Mouse (Mus musculus): ENCODE measurements around the gene Abat. TPM values are rescaled to one million over a fixed set of nuclear protein-coding genes. Genes with fewer than 3 reads are reported as not detected.

Gene Abat
- polyA plus RNA-seq, 1 experiment from 2014 or later = 22.8 TPM

GRCm38 (mm10) chr16:8573751-8574150 lies 60.5 kb downstream of the Abat start:
- no peak overlapping the region for H3K9ac ChIP-seq
- 31% methylated on average over 3 of the region's 3 CpGs for WGBS
- no peak overlapping the region for H3K27ac ChIP-seq (replicated peaks)
- no peak overlapping the region for H3K4me3 ChIP-seq (replicated peaks)
- H3K4me2 ChIP-seq (replicated peaks) = no peak overlapping the region
- no peak for ATAC-seq (ENCODE audit: insufficient number of reproducible peaks, low FRiP score, low TSS enrichment, low read depth)
- no peaks in the 10 kb centered on the region for H3K4me1 ChIP-seq
- peaks cover 5% of the 10 kb centered on the region; the same call in 1 of the 2 replicates for H3K36me3 ChIP-seq
- H3K27me3 ChIP-seq = no peaks in the 10 kb centered on the region
- H3K9me3 ChIP-seq (replicated peaks) = no peaks in the 10 kb centered on the region

- Histone ChIP-seq H3K27ac (replicated peaks) (no peak overlapping the region), H3K36me3 (peaks cover 5% of the 10 kb centered on the region; the same call in 1 of the 2 replicates), H3K9me3 (replicated peaks) (no peaks in the 10 kb centered on the region), H3K9ac (no peak overlapping the region), H3K27me3 (no peaks in the 10 kb centered on the region), H3K4me3 (replicated peaks) (no peak overlapping the region), H3K4me1 (no peaks in the 10 kb centered on the region), H3K4me2 (replicated peaks) (no peak overlapping the region)
- WGBS = 89% methylated on average over 11 of the region's 11 CpGs
- no peak for ATAC-seq (ENCODE audit: insufficient number of reproducible peaks, low FRiP score, low TSS enrichment, low read depth)
Measured at GRCm38 (mm10) chr16:8574316-8574715, 61.1 kb downstream of the Abat start.

- no peaks in the 10 kb centered on the region for H3K9me3 ChIP-seq (replicated peaks)
- no peaks in the 10 kb centered on the region for H3K27me3 ChIP-seq
- WGBS = 75% methylated on average over 3 of the region's 3 CpGs
- H3K4me3 ChIP-seq (replicated peaks) = no peak overlapping the region
- H3K4me2 ChIP-seq (replicated peaks) = no peak overlapping the region
- no peak overlapping the region for H3K27ac ChIP-seq (replicated peaks)
- no peak overlapping the region for H3K9ac ChIP-seq
- no peaks in the 10 kb centered on the region for H3K4me1 ChIP-seq
- H3K36me3 ChIP-seq = peaks cover 5% of the 10 kb centered on the region; the same call in 1 of the 2 replicates
- ATAC-seq (ENCODE audit: insufficient number of reproducible peaks, low FRiP score, low TSS enrichment, low read depth) = no peak
Measured at GRCm38 (mm10) chr16:8576111-8576510, 62.9 kb downstream of the Abat start.

GRCm38 (mm10) chr16:8576901-8577300 lies 63.7 kb downstream of the Abat start:
- Histone ChIP-seq H3K27me3 (no peaks in the 10 kb centered on the region), H3K4me1 (no peaks in the 10 kb centered on the region), H3K27ac (replicated peaks) (no peak overlapping the region), H3K36me3 (peaks cover 5% of the 10 kb centered on the region; the same call in 1 of the 2 replicates), H3K9me3 (replicated peaks) (no peaks in the 10 kb centered on the region), H3K4me3 (replicated peaks) (no peak overlapping the region), H3K4me2 (replicated peaks) (no peak overlapping the region), H3K9ac (no peak overlapping the region)
- ATAC-seq (ENCODE audit: insufficient number of reproducible peaks, low FRiP score, low TSS enrichment, low read depth) = no peak
- 74% methylated on average over 3 of the region's 3 CpGs for WGBS

- no peaks in the 10 kb centered on the region for H3K4me1 ChIP-seq
- no peak overlapping the region for H3K4me3 ChIP-seq (replicated peaks)
- no peaks in the 10 kb centered on the region for H3K9me3 ChIP-seq (replicated peaks)
- no peak overlapping the region for H3K4me2 ChIP-seq (replicated peaks)
- no peak overlapping the region for H3K27ac ChIP-seq (replicated peaks)
- 51% methylated on average over 4 of the region's 4 CpGs for WGBS
- no peak overlapping the region for H3K9ac ChIP-seq
- ATAC-seq (ENCODE audit: insufficient number of reproducible peaks, low FRiP score, low TSS enrichment, low read depth) = no peak
- H3K36me3 ChIP-seq = peaks cover 14% of the 10 kb centered on the region
- no peaks in the 10 kb centered on the region for H3K27me3 ChIP-seq
Measured at GRCm38 (mm10) chr16:8578326-8578725, 65.1 kb downstream of the Abat start.

GRCm38 (mm10) chr16:8579546-8579945 lies 66.3 kb downstream of the Abat start:
- Histone ChIP-seq H3K27ac (replicated peaks) (no peak overlapping the region), H3K9ac (no peak overlapping the region), H3K27me3 (no peaks in the 10 kb centered on the region), H3K36me3 (peaks cover 9% of the 10 kb centered on the region), H3K4me2 (replicated peaks) (no peak overlapping the region), H3K4me3 (replicated peaks) (no peak overlapping the region), H3K9me3 (replicated peaks) (no peaks in the 10 kb centered on the region), H3K4me1 (no peaks in the 10 kb centered on the region)
- 80% methylated on average over 5 of the region's 5 CpGs for WGBS
- no peak for ATAC-seq (ENCODE audit: insufficient number of reproducible peaks, low FRiP score, low TSS enrichment, low read depth)

GRCm38 (mm10) chr16:8581661-8582239 lies 68.5 kb downstream of the Abat start:
- no peaks in the 10 kb centered on the region for H3K27me3 ChIP-seq
- no peak overlapping the region for H3K27ac ChIP-seq (replicated peaks)
- 92% methylated on average over 6 of the region's 6 CpGs for WGBS
- no peak overlapping the region for H3K4me3 ChIP-seq (replicated peaks)
- H3K4me2 ChIP-seq (replicated peaks) = no peak overlapping the region
- ATAC-seq (ENCODE audit: insufficient number of reproducible peaks, low FRiP score, low TSS enrichment, low read depth) = no peak
- H3K9ac ChIP-seq = no peak overlapping the region
- H3K4me1 ChIP-seq = no peaks in the 10 kb centered on the region
- H3K36me3 ChIP-seq = peaks cover 9% of the 10 kb centered on the region
- no peaks in the 10 kb centered on the region for H3K9me3 ChIP-seq (replicated peaks)

- no peaks in the 10 kb centered on the region for H3K4me1 ChIP-seq
- no peaks in the 10 kb centered on the region for H3K27me3 ChIP-seq
- H3K27ac ChIP-seq (replicated peaks) = no peak overlapping the region
- no peak for ATAC-seq (ENCODE audit: insufficient number of reproducible peaks, low FRiP score, low TSS enrichment, low read depth)
- no peaks in the 10 kb centered on the region for H3K9me3 ChIP-seq (replicated peaks)
- H3K4me2 ChIP-seq (replicated peaks) = no peak overlapping the region
- H3K36me3 ChIP-seq = peaks cover 9% of the 10 kb centered on the region
- WGBS = 94% methylated on average over 5 of the region's 5 CpGs
- H3K9ac ChIP-seq = no peak overlapping the region
- no peak overlapping the region for H3K4me3 ChIP-seq (replicated peaks)
Measured at GRCm38 (mm10) chr16:8582579-8583295, 69.5 kb downstream of the Abat start.

GRCm38 (mm10) chr16:8584248-8584647 lies 71.0 kb downstream of the Abat start:
- Histone ChIP-seq H3K27ac (replicated peaks) (no peak overlapping the region), H3K4me2 (replicated peaks) (no peak overlapping the region), H3K4me3 (replicated peaks) (no peak overlapping the region), H3K9me3 (replicated peaks) (no peaks in the 10 kb centered on the region), H3K4me1 (no peaks in the 10 kb centered on the region), H3K27me3 (no peaks in the 10 kb centered on the region), H3K9ac (no peak overlapping the region), H3K36me3 (peaks cover 9% of the 10 kb centered on the region)
- ATAC-seq (ENCODE audit: insufficient number of reproducible peaks, low FRiP score, low TSS enrichment, low read depth) = no peak
- 82% methylated on average over 1 of the region's 1 CpGs for WGBS

- Histone ChIP-seq H3K4me1 (no peaks in the 10 kb centered on the region), H3K4me2 (replicated peaks) (no peak overlapping the region), H3K9me3 (replicated peaks) (no peaks in the 10 kb centered on the region), H3K9ac (no peak overlapping the region), H3K36me3 (peaks cover 13% of the 10 kb centered on the region), H3K27me3 (no peaks in the 10 kb centered on the region), H3K27ac (replicated peaks) (no peak overlapping the region), H3K4me3 (replicated peaks) (no peak overlapping the region)
- ATAC-seq (ENCODE audit: insufficient number of reproducible peaks, low FRiP score, low TSS enrichment, low read depth) = no peak
- WGBS = 77% methylated on average over 5 of the region's 5 CpGs
Measured at GRCm38 (mm10) chr16:8585056-8585455, 71.8 kb downstream of the Abat start.

GRCm38 (mm10) chr16:8595411-8595810 lies 82.2 kb downstream of the Abat start:
- H3K27ac ChIP-seq (replicated peaks) = no peak overlapping the region
- no peaks in the 10 kb centered on the region for H3K9me3 ChIP-seq (replicated peaks)
- WGBS = 64% methylated on average over 4 of the region's 4 CpGs
- H3K9ac ChIP-seq = no peak overlapping the region
- ATAC-seq (ENCODE audit: insufficient number of reproducible peaks, low FRiP score, low TSS enrichment, low read depth) = no peak
- H3K4me2 ChIP-seq (replicated peaks) = no peak overlapping the region
- H3K4me3 ChIP-seq (replicated peaks) = no peak overlapping the region
- no peaks in the 10 kb centered on the region for H3K4me1 ChIP-seq
- H3K27me3 ChIP-seq = no peaks in the 10 kb centered on the region
- H3K36me3 ChIP-seq = no peaks in the 10 kb centered on the region

- no peak overlapping the region for H3K9ac ChIP-seq
- no peak overlapping the region for H3K27ac ChIP-seq (replicated peaks)
- no peak for ATAC-seq (ENCODE audit: insufficient number of reproducible peaks, low FRiP score, low TSS enrichment, low read depth)
- H3K36me3 ChIP-seq = no peaks in the 10 kb centered on the region
- no peak overlapping the region for H3K4me3 ChIP-seq (replicated peaks)
- 49% methylated on average over 4 of the region's 4 CpGs for WGBS
- no peaks in the 10 kb centered on the region for H3K9me3 ChIP-seq (replicated peaks)
- no peak overlapping the region for H3K4me2 ChIP-seq (replicated peaks)
- H3K27me3 ChIP-seq = no peaks in the 10 kb centered on the region
- no peaks in the 10 kb centered on the region for H3K4me1 ChIP-seq
Measured at GRCm38 (mm10) chr16:8596336-8596735, 83.1 kb downstream of the Abat start.

Data from embryonic facial prominence, embryonic 15.5 days (tissue).